ENCODE assay signal across 25 mouse cellular contexts in the genomic region with DNA sequence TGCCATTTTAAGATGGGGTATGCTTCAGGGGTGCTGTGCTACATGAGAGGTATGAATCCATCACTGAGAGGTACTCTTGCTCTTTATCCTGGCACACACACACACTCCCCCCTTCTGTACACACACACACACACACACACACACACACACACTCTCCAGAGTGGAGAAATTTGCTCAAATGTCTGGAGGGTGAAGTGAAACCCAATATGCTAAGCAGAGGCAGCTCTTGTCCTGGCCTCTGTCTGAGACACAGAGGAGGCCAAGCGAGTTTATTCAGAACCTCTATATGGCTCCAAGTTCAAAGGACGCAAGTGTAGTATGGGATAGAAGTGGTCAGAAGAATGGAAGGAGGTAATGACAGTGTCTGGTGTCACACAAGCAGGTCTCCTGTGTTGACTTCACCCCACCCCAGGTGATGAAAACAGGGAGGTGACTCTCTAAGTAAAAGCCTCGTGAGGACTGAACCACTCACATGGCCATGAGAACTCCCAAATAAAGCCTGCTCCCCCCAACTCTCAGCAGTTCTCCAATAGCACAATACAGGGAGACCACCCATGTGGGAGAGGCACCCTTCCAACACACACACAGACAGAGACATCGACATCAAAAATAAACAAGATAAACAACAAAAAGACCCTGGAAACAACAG.
DNase-seq lines count a peak whose midpoint lies in the region; ATAC-seq and TF ChIP-seq lines count a peak whose summit lies in the region.
"Had no signal": no experiment of that assay in that cellular context is flagged by ENCODE, and none has a peak within 500 bp of the region (broad histone marks: within the 10 kb centered on the region; RNA-seq: fewer than 3 reads in every experiment).

No protein-coding gene starts in this region.

- H3K27ac ChIP-seq in heart, embryonic 12.5 days (ENCODE audit: poor library complexity, severe bottlenecking) = no peak overlapping the region
- H3K27ac ChIP-seq in brown adipose tissue, adult 24 weeks (replicated peaks; ENCODE audit: low read depth, low read length) = peak overlapping the region; percentile 47
- 0 out of 2 replicates have a peak overlapping the region, but pooled peaks have one; percentile 9 for H3K27ac ChIP-seq in liver, postnatal 0 days (ENCODE audit: low read depth)
- H3K27ac ChIP-seq: embryonic facial prominence, embryonic 15.5 days; forebrain, embryonic 12.5 days; hindbrain, embryonic 10.5 days; midbrain, embryonic 15.5 days; neural tube, embryonic 12.5 days had no signal

- no peak for TF ChIP-seq CTCF in liver, postnatal 0 days (IDR thresholded peaks at IDR 0.05; ENCODE audit: low read depth)

- H3K4me3 ChIP-seq in heart, embryonic 12.5 days = no peak overlapping the region
- H3K4me3 ChIP-seq in brown adipose tissue, adult 24 weeks (ENCODE audit: insufficient read depth, low read depth, low read length) = no peak overlapping the region
- no peak overlapping the region for H3K4me3 ChIP-seq in liver, postnatal 0 days (ENCODE audit: low read depth, low read length)
- H3K4me3 ChIP-seq: embryonic facial prominence, embryonic 15.5 days; forebrain, embryonic 12.5 days; hindbrain, embryonic 10.5 days; midbrain, embryonic 15.5 days; neural tube, embryonic 12.5 days had no signal

- no peaks in the 10 kb centered on the region for H3K9me3 ChIP-seq in heart, embryonic 12.5 days (replicated peaks)
- no peaks in the 10 kb centered on the region for H3K9me3 ChIP-seq in liver, postnatal 0 days (ENCODE audit: low read length)
- H3K9me3 ChIP-seq: embryonic facial prominence, embryonic 15.5 days; forebrain, embryonic 12.5 days; hindbrain, embryonic 10.5 days; midbrain, embryonic 15.5 days; neural tube, embryonic 12.5 days had no signal

- peak; percentile 88 for DNase-seq in heart, adult 11 months
- peak; percentile 81 for DNase-seq in A20 (ENCODE audit: low read depth, low spot score)
- DNase-seq in liver, postnatal 0 days = no peak
- no peak for DNase-seq in thymus, postnatal 4 days
- DNase-seq in layer of hippocampus, postnatal 14 days (ENCODE audit: low spot score in 2 of 2) = no peak
- no peak for DNase-seq in adrenal gland, adult 18-20 months (ENCODE audit: low spot score in 2 of 2)
- DNase-seq: adrenal gland, postnatal 25 days; cerebellum, postnatal 10 days; embryo, embryonic 11 days; kidney, adult 9 months; kidney, postnatal 4 days; left cerebral cortex, postnatal 4 days; lung, adult 2 months; lung, postnatal 4 days; thymus, postnatal 36 days had no signal

- peaks cover 20% of the 10 kb centered on the region for H3K4me1 ChIP-seq in heart, embryonic 12.5 days (replicated peaks)
- peaks cover 43% of the 10 kb centered on the region for H3K4me1 ChIP-seq in brown adipose tissue, adult 24 weeks (ENCODE audit: control insufficient read depth, insufficient read depth, insufficient read length, low read length)
- peaks cover 11% of the 10 kb centered on the region for H3K4me1 ChIP-seq in liver, postnatal 0 days (ENCODE audit: insufficient read depth)
- H3K4me1 ChIP-seq: midbrain, embryonic 15.5 days; neural tube, embryonic 12.5 days had no signal

- WGBS in heart, embryonic 12.5 days = 71% methylated on average over 4 of the region's 4 CpGs
- 61% methylated on average over 4 of the region's 4 CpGs for WGBS in liver, postnatal 0 days (ENCODE audit: insufficient replicate concordance)

- no peak for ATAC-seq in heart, embryonic 12.5 days (ENCODE audit: insufficient number of reproducible peaks, low FRiP score)
- ATAC-seq in liver, postnatal 0 days = no peak
- ATAC-seq: activated CD4-positive, CD25-positive, alpha-beta regulatory T cell, adult 4 months; inflammation-experienced regulatory T-cells, adult 6 months; midbrain, embryonic 15.5 days; Patski had no signal

- no peaks in the 10 kb centered on the region for H3K36me3 ChIP-seq in heart, embryonic 12.5 days
- H3K36me3 ChIP-seq in liver, postnatal 0 days (replicated peaks; ENCODE audit: insufficient read depth, low read length) = no peaks in the 10 kb centered on the region; the same call in 1 of the 2 replicates
- H3K36me3 ChIP-seq: embryonic facial prominence, embryonic 15.5 days; forebrain, embryonic 12.5 days; hindbrain, embryonic 10.5 days; midbrain, embryonic 15.5 days; neural tube, embryonic 12.5 days had no signal

- TF ChIP-seq EP300 in liver, postnatal 0 days (IDR thresholded peaks at IDR 0.05; ENCODE audit: low read depth) = no peak

- no peaks in the 10 kb centered on the region for H3K27me3 ChIP-seq in heart, embryonic 12.5 days (replicated peaks)
- no peaks in the 10 kb centered on the region for H3K27me3 ChIP-seq in liver, postnatal 0 days (ENCODE audit: insufficient read depth, low read length)
- H3K27me3 ChIP-seq: embryonic facial prominence, embryonic 15.5 days; forebrain, embryonic 12.5 days; midbrain, embryonic 15.5 days; neural tube, embryonic 12.5 days; Patski had no signal

- no peak overlapping the region for H3K9ac ChIP-seq in heart, embryonic 12.5 days
- H3K9ac ChIP-seq in liver, postnatal 0 days (replicated peaks) = no peak overlapping the region
- H3K9ac ChIP-seq: embryonic facial prominence, embryonic 15.5 days; forebrain, embryonic 12.5 days; midbrain, embryonic 15.5 days; neural tube, embryonic 12.5 days had no signal

- no peak overlapping the region for H3K4me2 ChIP-seq in heart, embryonic 12.5 days
- H3K4me2 ChIP-seq in liver, postnatal 0 days (ENCODE audit: low read depth, low read length) = peak overlapping the region; percentile 7
- H3K4me2 ChIP-seq: embryonic facial prominence, embryonic 15.5 days; forebrain, embryonic 12.5 days; midbrain, embryonic 15.5 days; neural tube, embryonic 12.5 days had no signal

Comparison
In these comparisons a context has a peak if more than half of its experiments do, and no peak if none do; other contexts are left out.
1. DNase-seq: peak in heart, adult 11 months (single experiment) and A20 (single experiment); none in liver, postnatal 0 days (single experiment), thymus, postnatal 4 days (single experiment), layer of hippocampus, postnatal 14 days (0 of 2) and adrenal gland, adult 18-20 months (0 of 2).